Mouse (Mus musculus): ENCODE measurements around the gene Dnah2. TPM values are rescaled to one million over a fixed set of nuclear protein-coding genes. Genes with fewer than 3 reads are reported as not detected.
A peak's percentile ranks its signal among the peaks of the same experiment; 100 is the strongest.

The Dnah2 gene
- polyA plus RNA-seq, 1 experiment from 2014 or later = 6.9 TPM

DNA sequence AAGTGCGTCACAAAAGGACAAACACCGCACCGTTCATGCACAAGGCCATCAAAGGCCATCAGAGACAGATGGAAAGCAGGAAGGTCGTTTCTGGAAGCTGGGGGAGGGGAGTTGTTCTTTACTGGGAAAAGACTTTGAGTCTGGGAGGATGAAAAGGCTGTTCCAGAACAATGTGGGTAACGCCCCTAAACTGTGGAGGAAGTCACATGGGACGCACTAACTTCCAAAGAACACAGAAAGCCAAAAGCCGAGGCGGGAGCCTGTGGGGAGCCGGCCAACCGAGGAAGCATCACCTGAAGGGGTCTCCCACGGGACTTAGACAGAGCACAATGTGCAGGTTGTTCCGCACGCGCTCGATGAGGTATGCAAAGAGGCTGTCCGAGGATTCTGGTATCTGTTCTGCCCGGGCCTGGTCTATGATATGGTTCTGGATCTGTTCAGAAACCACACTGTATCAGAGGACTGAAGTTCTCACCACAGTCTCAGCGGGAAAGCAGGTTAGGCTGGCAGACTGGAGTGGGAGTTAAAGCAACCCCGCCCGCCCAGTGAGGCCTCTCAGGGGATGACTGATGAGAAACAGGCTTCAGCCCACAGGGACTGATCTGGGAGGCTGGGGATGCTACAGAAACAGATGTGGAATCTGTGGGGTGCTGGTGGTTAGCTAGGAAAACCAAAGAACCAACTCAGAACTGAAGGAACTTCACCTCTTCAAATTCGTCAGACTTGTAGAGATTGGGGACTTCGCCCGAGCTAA lies 96.6 kb downstream of the Dnah2 start:
- WGBS = 51% methylated on average over 23 of the region's 23 CpGs
- Histone ChIP-seq H3K9me3 (ENCODE audit: control insufficient read depth, low read length) (no peaks in the 10 kb centered on the region), H3K27ac (ENCODE audit: low read depth, low read length) (no peak overlapping the region)

DNA sequence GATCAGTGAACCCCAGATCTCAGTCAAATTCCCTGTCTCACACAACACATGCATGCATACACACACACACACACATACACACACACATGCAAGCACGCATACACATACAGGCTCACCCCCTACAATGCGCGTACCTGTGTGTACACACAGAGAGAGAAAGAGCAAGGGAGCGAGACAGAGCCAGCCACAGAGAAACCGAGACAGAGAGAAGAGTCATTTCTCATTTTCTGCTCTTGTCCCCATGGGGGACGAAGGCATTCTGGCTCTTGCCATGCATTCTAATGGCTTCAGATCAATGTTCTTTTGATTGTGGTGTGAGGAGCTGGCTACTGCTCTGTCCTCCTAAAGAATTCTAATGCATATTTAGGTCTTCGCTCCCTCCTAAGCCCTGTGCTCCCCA lies 101.6 kb downstream of the Dnah2 start:
- H3K9ac ChIP-seq (replicated peaks; ENCODE audit: low read depth, low read length) = no peak overlapping the region
- H3K4me2 ChIP-seq (ENCODE audit: low read depth, low read length) = no peak overlapping the region
- H3K4me3 ChIP-seq (ENCODE audit: low read depth, low read length) = no peak overlapping the region
- no peaks in the 10 kb centered on the region for H3K27me3 ChIP-seq (ENCODE audit: control insufficient read depth, insufficient read depth, low read length)
- H3K9me3 ChIP-seq (ENCODE audit: control insufficient read depth, low read length) = no peaks in the 10 kb centered on the region
- no peaks in the 10 kb centered on the region for H3K36me3 ChIP-seq (ENCODE audit: control insufficient read depth, insufficient read depth, low read length)
- WGBS = 65% methylated on average over 7 of the region's 7 CpGs
- H3K4me1 ChIP-seq (ENCODE audit: control insufficient read depth, insufficient read depth, low read length) = no peaks in the 10 kb centered on the region
- no peak overlapping the region for H3K27ac ChIP-seq (ENCODE audit: low read depth, low read length)
- ATAC-seq (ENCODE audit: low read depth) = no peak

More for the DNA sequence above, 96.6 kb downstream of the Dnah2 start:
- H3K4me3 ChIP-seq (ENCODE audit: low read depth, low read length) = no peak overlapping the region
- no peaks in the 10 kb centered on the region for H3K36me3 ChIP-seq (ENCODE audit: control insufficient read depth, insufficient read depth, low read length)
- no peaks in the 10 kb centered on the region for H3K27me3 ChIP-seq (ENCODE audit: control insufficient read depth, insufficient read depth, low read length)
- ATAC-seq (ENCODE audit: low read depth) = no peak
- no peaks in the 10 kb centered on the region for H3K4me1 ChIP-seq (ENCODE audit: control insufficient read depth, insufficient read depth, low read length)
- no peak overlapping the region; the same call in 1 of the 2 replicates for H3K4me2 ChIP-seq (ENCODE audit: low read depth, low read length)
- no peak overlapping the region for H3K9ac ChIP-seq (replicated peaks; ENCODE audit: low read depth, low read length)

DNA sequence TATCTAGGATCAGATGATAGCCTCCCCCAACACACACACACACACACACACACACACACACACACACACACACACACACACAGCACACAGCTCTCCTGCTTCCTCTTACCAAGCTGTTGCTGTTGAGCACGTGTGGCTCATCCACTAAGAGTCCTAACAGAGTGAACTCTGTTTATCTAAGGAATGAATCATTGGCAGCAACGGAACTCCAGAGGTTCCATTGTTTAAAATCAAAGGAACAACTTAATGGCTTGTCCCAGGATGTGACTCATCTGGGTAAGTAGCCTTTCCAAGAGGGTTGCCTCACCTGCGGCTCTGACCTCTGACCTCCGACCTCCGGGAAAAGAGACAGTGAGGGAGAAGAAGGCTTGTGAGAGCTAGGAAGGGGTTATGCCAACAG lies 105.6 kb downstream of the Dnah2 start:
- Histone ChIP-seq H3K27me3 (ENCODE audit: control insufficient read depth, insufficient read depth, low read length) (no peaks in the 10 kb centered on the region), H3K4me3 (ENCODE audit: low read depth, low read length) (no peak overlapping the region), H3K4me1 (ENCODE audit: control insufficient read depth, insufficient read depth, low read length) (no peaks in the 10 kb centered on the region), H3K9me3 (ENCODE audit: control insufficient read depth, low read length) (no peaks in the 10 kb centered on the region), H3K27ac (ENCODE audit: low read depth, low read length) (no peak overlapping the region), H3K9ac (replicated peaks; ENCODE audit: low read depth, low read length) (no peak overlapping the region), H3K4me2 (ENCODE audit: low read depth, low read length) (no peak overlapping the region), H3K36me3 (ENCODE audit: control insufficient read depth, insufficient read depth, low read length) (no peaks in the 10 kb centered on the region)
- ATAC-seq (ENCODE audit: low read depth) = no peak
- 43% methylated on average over 5 of the region's 5 CpGs for WGBS

DNA sequence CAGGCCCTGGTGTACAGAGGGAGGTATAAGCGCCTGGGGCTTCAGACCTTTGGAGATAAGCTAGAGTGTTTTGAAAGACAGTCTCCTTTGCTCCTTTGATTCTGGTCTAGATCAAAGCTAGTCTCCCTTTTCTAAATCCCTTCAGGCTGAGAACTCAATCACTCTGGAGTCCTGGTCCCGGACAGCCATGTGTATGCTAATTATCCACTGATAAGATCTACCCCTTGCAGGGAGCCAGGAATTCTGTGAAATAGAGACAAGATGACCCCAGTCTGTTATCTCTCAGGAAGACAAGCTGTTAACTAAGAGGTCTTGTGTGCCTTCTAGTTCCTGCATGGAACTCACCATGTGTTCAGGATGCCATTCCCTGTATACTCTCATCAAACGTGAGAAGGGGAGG lies 111.6 kb downstream of the Dnah2 start:
- H3K4me1 ChIP-seq (ENCODE audit: control insufficient read depth, insufficient read depth, low read length) = 0 out of 2 replicates have a peak, but pooled peaks cover 2% of the 10 kb centered on the region
- H3K4me2 ChIP-seq (ENCODE audit: low read depth, low read length) = no peak overlapping the region
- ATAC-seq (ENCODE audit: low read depth) = no peak
- H3K9ac ChIP-seq (replicated peaks; ENCODE audit: low read depth, low read length) = no peak overlapping the region
- H3K9me3 ChIP-seq (ENCODE audit: control insufficient read depth, low read length) = no peaks in the 10 kb centered on the region
- no peak overlapping the region for H3K4me3 ChIP-seq (ENCODE audit: low read depth, low read length)
- 71% methylated on average over 3 of the region's 3 CpGs for WGBS
- no peaks in the 10 kb centered on the region for H3K36me3 ChIP-seq (ENCODE audit: control insufficient read depth, insufficient read depth, low read length)
- H3K27me3 ChIP-seq (ENCODE audit: control insufficient read depth, insufficient read depth, low read length) = no peaks in the 10 kb centered on the region
- H3K27ac ChIP-seq (ENCODE audit: low read depth, low read length) = no peak overlapping the region

DNA sequence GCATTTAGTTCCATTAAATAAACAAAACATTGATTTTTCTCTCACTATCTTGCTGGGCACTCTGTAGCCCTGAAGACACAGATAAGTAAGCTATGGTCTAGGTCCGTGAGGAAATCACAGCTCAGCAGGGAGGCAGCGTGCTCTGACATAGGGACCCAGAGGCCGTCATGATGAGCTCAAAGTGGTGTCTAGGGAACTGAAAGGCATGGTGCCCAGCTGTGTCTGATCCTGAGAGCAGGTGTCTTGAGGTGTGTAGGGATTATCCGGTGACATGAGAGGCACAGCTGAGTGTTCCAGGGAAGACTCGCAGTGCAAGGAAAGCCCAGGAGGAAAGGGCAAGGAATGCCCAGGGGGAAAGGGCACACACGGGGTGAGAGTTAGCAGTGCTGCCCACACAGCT lies 115.7 kb downstream of the Dnah2 start:
- Histone ChIP-seq H3K9me3 (ENCODE audit: control insufficient read depth, low read length) (no peaks in the 10 kb centered on the region), H3K4me1 (ENCODE audit: control insufficient read depth, insufficient read depth, low read length) (0 out of 2 replicates have a peak, but pooled peaks cover 4% of the 10 kb centered on the region)
- no peak for ATAC-seq (ENCODE audit: low read depth)

DNA sequence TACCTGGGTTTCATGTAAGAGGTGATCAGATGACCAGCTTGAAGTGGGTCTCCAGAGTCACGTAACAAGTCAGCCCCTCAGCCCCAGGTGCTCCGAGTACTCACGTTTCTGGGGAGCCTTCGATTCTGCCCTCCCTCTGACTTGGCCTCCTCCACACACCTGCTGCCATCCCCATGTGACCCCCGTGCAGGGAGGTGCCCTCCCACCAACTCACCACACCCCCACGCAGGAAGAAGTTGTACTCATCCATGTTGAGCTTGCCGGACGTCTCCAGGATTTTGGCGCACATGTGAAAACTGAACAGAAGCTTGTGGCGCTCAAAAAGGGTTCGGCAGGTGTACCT lies 116.3 kb downstream of the Dnah2 start:
- Histone ChIP-seq H3K4me2 (ENCODE audit: low read depth, low read length) (no peak overlapping the region), H3K9me3 (ENCODE audit: control insufficient read depth, low read length) (no peaks in the 10 kb centered on the region), H3K36me3 (ENCODE audit: control insufficient read depth, insufficient read depth, low read length) (no peaks in the 10 kb centered on the region), H3K4me3 (ENCODE audit: low read depth, low read length) (no peak overlapping the region), H3K27ac (ENCODE audit: low read depth, low read length) (no peak overlapping the region), H3K4me1 (ENCODE audit: control insufficient read depth, insufficient read depth, low read length) (0 out of 2 replicates have a peak, but pooled peaks cover 4% of the 10 kb centered on the region), H3K27me3 (ENCODE audit: control insufficient read depth, insufficient read depth, low read length) (no peaks in the 10 kb centered on the region), H3K9ac (replicated peaks; ENCODE audit: low read depth, low read length) (no peak overlapping the region)
- 74% methylated on average over 11 of the region's 11 CpGs for WGBS
- no peak for ATAC-seq (ENCODE audit: low read depth)

More for the DNA sequence above, 115.7 kb downstream of the Dnah2 start:
- Histone ChIP-seq H3K27ac (ENCODE audit: low read depth, low read length) (no peak overlapping the region), H3K4me2 (ENCODE audit: low read depth, low read length) (no peak overlapping the region), H3K9ac (replicated peaks; ENCODE audit: low read depth, low read length) (no peak overlapping the region), H3K36me3 (ENCODE audit: control insufficient read depth, insufficient read depth, low read length) (no peaks in the 10 kb centered on the region), H3K4me3 (ENCODE audit: low read depth, low read length) (no peak overlapping the region), H3K27me3 (ENCODE audit: control insufficient read depth, insufficient read depth, low read length) (no peaks in the 10 kb centered on the region)
- 63% methylated on average over 6 of the region's 6 CpGs for WGBS

DNA sequence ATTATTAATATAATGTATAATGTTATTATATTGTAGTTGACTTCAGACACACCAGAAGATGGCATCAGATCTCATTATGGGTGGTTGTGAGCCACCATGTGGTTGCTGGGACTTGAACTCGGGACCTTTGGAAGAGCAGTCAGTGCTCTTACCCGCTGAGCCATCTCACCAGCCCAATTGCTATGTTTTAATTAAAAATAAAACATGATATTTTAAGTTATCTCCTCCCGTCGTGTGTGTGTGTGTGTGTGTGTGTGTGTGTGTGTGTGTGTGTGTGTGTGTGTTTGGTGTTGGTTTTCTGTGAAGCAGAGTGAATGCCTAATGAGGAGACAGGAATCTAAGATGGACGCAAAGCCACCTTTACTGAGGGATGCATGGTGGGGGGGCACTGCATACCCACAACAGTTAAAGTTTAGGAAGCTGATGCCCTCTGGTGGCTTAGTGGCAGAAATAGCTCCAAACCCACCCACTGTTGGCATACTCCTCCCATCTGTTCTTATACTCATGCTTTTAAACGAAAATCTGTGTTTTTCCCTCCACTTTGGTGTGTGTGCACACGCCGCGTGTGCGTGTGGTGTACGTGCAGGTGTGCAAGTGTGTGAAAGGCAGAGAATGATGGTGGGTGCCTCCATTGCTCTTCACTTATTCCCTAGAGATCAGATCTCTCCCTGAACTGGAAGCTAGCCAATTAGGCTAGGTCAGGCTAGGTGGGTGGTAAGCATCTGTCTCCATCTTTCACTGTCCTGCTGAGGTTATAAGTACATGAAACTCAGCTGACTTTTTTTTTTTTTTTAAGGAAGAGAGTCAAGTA lies 116.9 kb downstream of the Dnah2 start:
- no peak overlapping the region for H3K4me3 ChIP-seq (ENCODE audit: low read depth, low read length)
- WGBS = 32% methylated on average over 11 of the region's 11 CpGs
- no peak overlapping the region for H3K4me2 ChIP-seq (ENCODE audit: low read depth, low read length)
- no peak overlapping the region for H3K9ac ChIP-seq (replicated peaks; ENCODE audit: low read depth, low read length)
- H3K36me3 ChIP-seq (ENCODE audit: control insufficient read depth, insufficient read depth, low read length) = no peaks in the 10 kb centered on the region
- H3K27ac ChIP-seq (ENCODE audit: low read depth, low read length) = no peak overlapping the region
- no peaks in the 10 kb centered on the region for H3K27me3 ChIP-seq (ENCODE audit: control insufficient read depth, insufficient read depth, low read length)
- H3K4me1 ChIP-seq (ENCODE audit: control insufficient read depth, insufficient read depth, low read length) = 0 out of 2 replicates have a peak, but pooled peaks cover 4% of the 10 kb centered on the region
- ATAC-seq (ENCODE audit: low read depth) = peak; percentile 58
- H3K9me3 ChIP-seq (ENCODE audit: control insufficient read depth, low read length) = no peaks in the 10 kb centered on the region

DNA sequence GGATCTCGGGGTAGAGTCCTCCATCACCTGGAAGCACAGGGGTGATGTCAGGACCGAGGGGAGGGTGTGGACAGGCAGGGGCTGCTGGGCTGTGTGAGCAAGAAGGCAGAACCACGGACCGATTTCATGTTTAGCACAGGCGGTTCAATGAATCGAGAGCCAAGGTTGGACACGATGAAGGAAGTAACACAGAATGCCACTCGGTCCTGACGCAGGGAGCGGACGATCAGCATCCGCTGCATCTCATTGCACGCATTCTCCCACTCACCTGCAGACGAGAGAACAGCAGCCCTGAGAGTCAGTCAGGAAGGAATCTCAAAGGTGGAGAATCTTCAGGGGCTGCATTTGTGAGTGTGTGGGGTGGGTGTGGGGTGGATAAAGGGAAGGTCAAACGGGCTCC lies 118.3 kb downstream of the Dnah2 start:
- 0 out of 2 replicates have a peak, but pooled peaks cover 4% of the 10 kb centered on the region for H3K4me1 ChIP-seq (ENCODE audit: control insufficient read depth, insufficient read depth, low read length)
- no peak overlapping the region for H3K4me2 ChIP-seq (ENCODE audit: low read depth, low read length)
- H3K27ac ChIP-seq (ENCODE audit: low read depth, low read length) = no peak overlapping the region
- H3K9me3 ChIP-seq (ENCODE audit: control insufficient read depth, low read length) = no peaks in the 10 kb centered on the region
- no peaks in the 10 kb centered on the region for H3K27me3 ChIP-seq (ENCODE audit: control insufficient read depth, insufficient read depth, low read length)
- WGBS = 87% methylated on average over 15 of the region's 15 CpGs
- ATAC-seq (ENCODE audit: low read depth) = no peak
- no peak overlapping the region for H3K9ac ChIP-seq (replicated peaks; ENCODE audit: low read depth, low read length)
- H3K4me3 ChIP-seq (ENCODE audit: low read depth, low read length) = no peak overlapping the region
- no peaks in the 10 kb centered on the region for H3K36me3 ChIP-seq (ENCODE audit: control insufficient read depth, insufficient read depth, low read length)

DNA sequence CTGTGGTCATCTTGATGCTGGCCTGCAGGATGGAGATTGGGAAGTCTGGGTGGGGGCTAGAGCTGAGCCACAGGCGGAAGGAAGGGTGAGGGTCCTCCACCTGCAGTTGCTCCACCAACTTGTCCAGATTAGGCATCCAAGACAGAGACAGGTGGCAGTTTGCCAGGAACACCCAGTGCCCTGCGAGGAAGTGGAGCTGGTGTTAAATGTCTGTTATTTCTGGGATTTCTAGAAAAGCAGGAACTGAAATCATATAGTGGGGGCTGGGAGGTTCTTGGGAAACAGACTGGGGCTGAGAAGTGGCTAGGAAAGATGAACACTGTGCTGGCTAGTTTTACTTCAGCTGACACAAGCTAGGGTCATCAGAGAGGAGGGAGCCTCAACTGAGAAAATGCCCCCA lies 119.6 kb downstream of the Dnah2 start:
- Histone ChIP-seq H3K9ac (replicated peaks; ENCODE audit: low read depth, low read length) (no peak overlapping the region), H3K27ac (ENCODE audit: low read depth, low read length) (no peak overlapping the region), H3K4me3 (ENCODE audit: low read depth, low read length) (no peak overlapping the region), H3K36me3 (ENCODE audit: control insufficient read depth, insufficient read depth, low read length) (no peaks in the 10 kb centered on the region), H3K9me3 (ENCODE audit: control insufficient read depth, low read length) (no peaks in the 10 kb centered on the region), H3K4me2 (ENCODE audit: low read depth, low read length) (no peak overlapping the region), H3K27me3 (ENCODE audit: control insufficient read depth, insufficient read depth, low read length) (no peaks in the 10 kb centered on the region), H3K4me1 (ENCODE audit: control insufficient read depth, insufficient read depth, low read length) (0 out of 2 replicates have a peak, but pooled peaks cover 4% of the 10 kb centered on the region)
- WGBS = 55% methylated on average over 2 of the region's 2 CpGs
- no peak for ATAC-seq (ENCODE audit: low read depth)
